13 mouse cellular contexts compared by ENCODE assay signal in genomic region chr4:8154589-8155198, GRCm38 (mm10).
"Had no signal": no experiment of that assay in that cellular context is flagged by ENCODE, and none has a peak within 500 bp of the region (broad histone marks: within the 10 kb centered on the region; RNA-seq: fewer than 3 reads in every experiment).

No protein-coding gene starts in this region.

- H3K9ac ChIP-seq: limb, embryonic 12.5 days; lung, embryonic 15.5 days; midbrain, embryonic 15.5 days; neural tube, embryonic 12.5 days had no signal

- H3K4me3 ChIP-seq: layer of hippocampus, adult 2 months; limb, embryonic 12.5 days; lung, embryonic 15.5 days; megakaryocyte, embryonic 14.5 days; midbrain, embryonic 15.5 days; neural tube, embryonic 12.5 days had no signal

- H3K9me3 ChIP-seq: limb, embryonic 12.5 days; lung, embryonic 15.5 days; megakaryocyte, embryonic 14.5 days; midbrain, embryonic 15.5 days; neural tube, embryonic 12.5 days had no signal

- DNase-seq: kidney, postnatal 25 days; liver; lung, postnatal 14 days; thymus, postnatal 4 days had no signal

- ATAC-seq: midbrain, embryonic 15.5 days had no signal

- H3K4me1 ChIP-seq: limb, embryonic 12.5 days; lung, embryonic 15.5 days; megakaryocyte, embryonic 14.5 days; midbrain, embryonic 15.5 days; neural tube, embryonic 12.5 days had no signal

- H3K4me2 ChIP-seq: limb, embryonic 12.5 days; lung, embryonic 15.5 days; midbrain, embryonic 11.5 days; midbrain, embryonic 15.5 days; neural tube, embryonic 12.5 days had no signal

- H3K27me3 ChIP-seq: limb, embryonic 12.5 days; lung, embryonic 15.5 days; megakaryocyte, embryonic 14.5 days; midbrain, embryonic 15.5 days; neural tube, embryonic 12.5 days had no signal

- H3K27ac ChIP-seq: layer of hippocampus, adult 2 months; limb, embryonic 12.5 days; lung, embryonic 15.5 days; macrophage; midbrain, embryonic 15.5 days; neural tube, embryonic 12.5 days; stomach, postnatal 0 days had no signal

- H3K36me3 ChIP-seq: limb, embryonic 12.5 days; lung, embryonic 15.5 days; midbrain, embryonic 15.5 days; neural tube, embryonic 12.5 days had no signal
